Mouse (Mus musculus) limb, embryonic 11.5 days (tissue): ENCODE results near the gene Myh10. TPM values are rescaled to one million over a fixed set of nuclear protein-coding genes. Genes with fewer than 3 reads are reported as not detected.
A peak's percentile ranks its signal among the peaks of the same experiment; 100 is the strongest.
"Not testable (repeated sequence)": the region's sequence is repeated elsewhere in the genome, so short reads cannot be mapped to it uniquely, and the experiment has no call there.

Experiments used
- ATAC-seq: fragments of 200-750 bp; cut with Nextera tagmentation; 2 replicates; pipeline ENCODE4 v1.8.0; 2017; ENCODE audit warnings: low read depth; ENCODE audit not compliant: insufficient number of reproducible peaks, low FRiP score, low TSS enrichment
- DNase-seq: peaks from one replicate; pipeline ENCODE4 v3.0.0-alpha.2; 2015; ENCODE audit warnings: low spot score
- H3K27ac ChIP-seq: fragments of 300-500 bp; sonication (generic); replicated peaks from 2 replicates; pipeline ENCODE4 v1.5.1; 2014; ENCODE audit warnings: low read depth, mild to moderate bottlenecking, low read length
- H3K27me3 ChIP-seq: fragments of 300-500 bp; sonication (generic); 2 replicates; pipeline ENCODE4 v1.6.1; 2014; ENCODE audit warnings: mild to moderate bottlenecking, low read length, mixed read lengths; ENCODE audit not compliant: control insufficient read depth, insufficient read depth
- H3K36me3 ChIP-seq: fragments of 300-500 bp; sonication (generic); 2 replicates; pipeline ENCODE4 v1.6.1; 2014; ENCODE audit warnings: mild to moderate bottlenecking, low read length, moderate library complexity, mixed read lengths; ENCODE audit not compliant: control insufficient read depth, insufficient read depth
- H3K4me1 ChIP-seq: fragments of 300-500 bp; sonication (generic); 2 replicates; pipeline ENCODE4 v1.6.1; 2014; ENCODE audit warnings: low read length, mixed read lengths; ENCODE audit not compliant: control insufficient read depth, insufficient read depth
- H3K4me2 ChIP-seq: fragments of 300-500 bp; sonication (generic); 2 replicates; pipeline ENCODE4 v1.6.1; 2014; ENCODE audit warnings: low read depth, mild to moderate bottlenecking, moderate library complexity; ENCODE audit not compliant: severe bottlenecking
- H3K4me3 ChIP-seq: fragments of 300-500 bp; sonication (generic); 2 replicates; pipeline ENCODE4 v1.5.1; 2014; ENCODE audit warnings: low read depth, low read length
- H3K9ac ChIP-seq: fragments of 300-500 bp; sonication (generic); 2 replicates; pipeline ENCODE4 v1.6.1; 2014; ENCODE audit warnings: mild to moderate bottlenecking, low read length
- H3K9me3 ChIP-seq: fragments of 300-500 bp; sonication (generic); 2 replicates; pipeline ENCODE4 v1.6.1; 2016; ENCODE audit warnings: low read length; ENCODE audit not compliant: control insufficient read depth
- WGBS: fragments of 180-500 bp; shearing (Covaris S2); extraction: QIAGEN DNeasy Blood & Tissue Kit; methylation state at CpG from one replicate; pipeline ENCODE4 v1.1.7; 2014; 5-methylcytosine and 5-hydroxymethylcytosine counted together
- polyA plus RNA-seq: library from polyadenylated mRNA; unstranded; fragments of >200 nt; fragmentation: Nextera tagmentation; extraction: Ambion mirVana; gene quantifications from 2 replicates; pipeline ENCODE4 v1.2.1, GENCODE M21; 2014

Gene Myh10
- polyA plus RNA-seq, 1 experiment from 2014 or later, result 148 TPM

DNA sequence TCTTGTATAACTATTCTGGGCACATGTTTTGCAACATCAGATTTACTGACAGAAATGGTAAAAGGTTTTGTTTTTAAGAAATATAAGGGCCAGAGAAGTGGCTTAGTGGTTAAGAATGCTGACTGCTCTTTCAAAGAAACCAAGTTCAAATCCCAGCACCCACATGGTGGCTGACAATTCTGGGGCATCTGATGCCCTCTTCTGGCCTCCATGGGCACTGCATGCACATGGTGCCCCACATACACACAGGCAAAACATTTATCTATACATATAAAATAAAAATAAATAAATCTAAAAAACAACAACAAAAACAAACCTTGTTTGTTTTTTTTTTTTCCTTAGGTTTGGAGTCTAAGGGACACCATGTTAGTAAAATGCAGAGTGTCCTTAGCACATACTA is 32.8 kb downstream of the Myh10 start:
- Histone ChIP-seq H3K9ac (no peak overlapping the region), H3K4me3 (no peak overlapping the region), H3K27me3 (no peaks in the 10 kb centered on the region), H3K4me2 (no peak overlapping the region), H3K36me3 (peaks cover 14% of the 10 kb centered on the region; the same call in 1 of the 2 replicates), H3K27ac (no peak overlapping the region), H3K4me1 (peaks cover 3% of the 10 kb centered on the region; the same call in 1 of the 2 replicates), H3K9me3 (no peaks in the 10 kb centered on the region)
- ATAC-seq (no peak), DNase-seq (peak; percentile 49)

DNA sequence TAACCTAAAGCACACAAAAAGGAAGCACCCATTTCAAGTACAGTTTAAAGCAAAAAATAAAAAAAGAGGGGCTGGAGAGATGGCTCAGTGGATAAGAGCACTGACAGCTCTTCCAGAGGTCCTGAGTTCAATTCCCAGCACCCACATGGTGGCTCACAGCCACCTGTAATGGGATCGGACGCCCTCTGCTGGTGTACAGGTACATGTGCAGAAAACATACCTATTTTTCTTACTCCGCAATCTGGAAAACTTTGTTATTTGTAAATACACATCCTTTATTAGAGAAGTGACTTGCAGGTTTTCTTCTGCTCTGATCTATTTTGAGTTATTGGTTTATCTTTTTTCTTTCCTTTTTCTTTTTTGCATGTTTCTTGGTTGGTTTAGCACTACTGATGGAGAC is 37.3 kb downstream of the Myh10 start:
- ATAC-seq (no peak), DNase-seq (no peak)
- Histone ChIP-seq H3K4me1 (0 out of 2 replicates have a peak, but pooled peaks cover 5% of the 10 kb centered on the region), H3K4me3 (no peak overlapping the region), H3K9ac (no peak overlapping the region), H3K9me3 (no peaks in the 10 kb centered on the region), H3K27ac (no peak overlapping the region), H3K27me3 (no peaks in the 10 kb centered on the region), H3K4me2 (no peak overlapping the region), H3K36me3 (peaks cover 11% of the 10 kb centered on the region; the same call in 1 of the 2 replicates)
- WGBS, result 91% methylated on average over 3 of the region's 3 CpGs

GRCm38 (mm10) chr11:68730792-68731191 is 39.4 kb downstream of the Myh10 start:
- peaks cover 11% of the 10 kb centered on the region; the same call in 1 of the 2 replicates for H3K36me3 ChIP-seq
- DNase-seq, result no peak
- WGBS, result 76% methylated on average over 5 of the region's 5 CpGs
- H3K4me2 ChIP-seq, result no peak overlapping the region
- H3K27me3 ChIP-seq, result no peaks in the 10 kb centered on the region
- H3K9me3 ChIP-seq, result no peaks in the 10 kb centered on the region
- H3K27ac ChIP-seq, result no peak overlapping the region
- ATAC-seq, result no peak
- 0 out of 2 replicates have a peak, but pooled peaks cover 5% of the 10 kb centered on the region for H3K4me1 ChIP-seq
- no peak overlapping the region for H3K9ac ChIP-seq
- no peak overlapping the region for H3K4me3 ChIP-seq

DNA sequence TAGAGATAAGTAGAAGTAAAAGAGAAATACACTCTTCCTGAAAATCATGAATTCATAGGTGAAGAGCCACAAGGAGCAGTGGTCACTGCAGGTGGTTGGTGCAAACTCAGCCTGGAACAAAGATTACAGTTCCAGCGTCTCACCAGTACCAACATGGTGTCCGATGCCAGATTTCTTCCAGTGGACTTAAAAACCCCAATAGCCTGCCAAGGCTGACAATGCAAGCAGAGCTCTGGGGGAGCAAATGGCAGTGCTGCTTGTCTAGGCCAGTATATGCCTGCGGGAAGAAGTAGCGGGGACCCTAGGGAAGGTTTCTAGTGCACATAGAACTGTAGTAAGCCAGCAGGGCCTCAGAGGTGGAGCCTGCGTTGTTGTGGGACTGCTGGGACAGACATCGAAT is 40.7 kb downstream of the Myh10 start:
- H3K27ac ChIP-seq, result no peak overlapping the region
- 87% methylated on average over 6 of the region's 6 CpGs for WGBS

DNA sequence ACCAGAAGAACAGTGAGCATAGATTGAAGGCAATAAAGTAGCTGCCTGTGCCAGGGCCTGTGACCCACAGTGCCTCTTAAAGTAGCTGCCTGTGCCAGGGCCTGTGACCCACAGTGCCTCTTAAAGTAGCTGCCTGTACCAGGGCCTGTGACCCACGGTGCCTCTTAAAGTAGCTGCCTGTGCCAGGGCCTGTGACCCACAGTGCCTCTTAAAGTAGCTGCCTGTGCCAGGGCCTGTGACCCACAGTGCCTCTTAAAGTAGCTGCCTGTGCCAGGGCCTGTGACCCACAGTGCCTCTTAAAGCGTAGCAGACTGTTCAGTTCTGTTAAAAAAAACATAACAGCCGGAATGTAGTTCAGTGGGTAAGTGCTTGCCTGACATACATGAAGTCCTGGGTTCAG is 42.0 kb downstream of the Myh10 start:
- H3K36me3 ChIP-seq, ATAC-seq: not testable (repeated sequence)

More for the DNA sequence above, 40.7 kb downstream of the Myh10 start:
- no peak overlapping the region for H3K4me2 ChIP-seq
- no peaks in the 10 kb centered on the region for H3K27me3 ChIP-seq
- no peak for DNase-seq
- H3K36me3 ChIP-seq, result peaks cover 11% of the 10 kb centered on the region; the same call in 1 of the 2 replicates
- H3K4me3 ChIP-seq, result no peak overlapping the region
- no peak for ATAC-seq
- no peak overlapping the region for H3K9ac ChIP-seq
- 0 out of 2 replicates have a peak, but pooled peaks cover 2% of the 10 kb centered on the region for H3K4me1 ChIP-seq
- H3K9me3 ChIP-seq, result no peaks in the 10 kb centered on the region

DNA sequence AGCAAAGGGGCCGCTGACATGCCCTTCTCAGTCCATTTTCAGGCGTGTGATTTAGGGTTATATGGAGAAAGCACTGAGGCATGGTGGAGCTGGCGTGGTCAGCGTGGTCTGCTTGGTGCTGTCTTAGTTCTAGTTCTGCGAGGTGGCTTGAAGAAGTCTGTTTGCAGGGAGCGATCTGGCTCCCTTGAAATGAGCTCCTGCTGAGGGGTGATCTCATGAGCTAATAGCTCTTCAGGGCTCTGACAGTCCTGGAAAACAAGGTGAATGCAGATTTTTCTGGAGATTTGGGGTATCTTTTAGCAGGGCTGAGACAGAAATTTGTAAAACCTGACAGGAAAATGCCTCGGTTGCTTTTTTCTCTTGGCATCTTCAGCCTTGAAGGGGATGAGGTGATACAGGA is 48.1 kb downstream of the Myh10 start:
- Histone ChIP-seq H3K36me3 (peaks cover 2% of the 10 kb centered on the region; the same call in 1 of the 2 replicates), H3K27me3 (no peaks in the 10 kb centered on the region), H3K9me3 (no peaks in the 10 kb centered on the region), H3K4me1 (no peaks in the 10 kb centered on the region), H3K4me3 (no peak overlapping the region), H3K27ac (no peak overlapping the region), H3K9ac (no peak overlapping the region), H3K4me2 (no peak overlapping the region)
- ATAC-seq (no peak), DNase-seq (no peak)
- 94% methylated on average over 7 of the region's 7 CpGs for WGBS

More for the DNA sequence above, 42.0 kb downstream of the Myh10 start:
- H3K27me3 ChIP-seq, H3K4me3 ChIP-seq, H3K9me3 ChIP-seq, H3K9ac ChIP-seq, H3K4me2 ChIP-seq, H3K27ac ChIP-seq, H3K4me1 ChIP-seq, DNase-seq: not testable (repeated sequence)
- 97% methylated on average over 3 of the region's 3 CpGs for WGBS

DNA sequence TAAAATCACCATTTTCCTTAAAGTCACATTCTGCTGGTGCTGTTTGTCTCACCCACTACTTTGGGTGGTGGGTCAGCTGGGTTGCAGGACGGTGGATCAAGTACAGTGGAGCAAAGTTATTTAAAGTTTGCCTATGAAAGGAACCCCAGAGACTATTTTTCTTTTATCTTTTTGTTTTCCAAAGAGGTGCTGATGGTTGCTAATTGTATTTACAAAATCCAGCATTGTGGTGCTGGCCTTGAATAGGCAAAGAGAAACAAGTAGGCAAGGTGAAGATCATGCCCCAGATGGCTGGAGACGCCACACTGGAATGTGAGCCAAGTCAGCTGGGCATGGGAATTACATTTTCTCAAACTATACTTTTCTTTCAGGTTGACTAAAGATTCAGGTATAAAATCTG is 51.3 kb downstream of the Myh10 start:
- Histone ChIP-seq H3K27me3 (no peaks in the 10 kb centered on the region), H3K9ac (no peak overlapping the region), H3K4me3 (no peak overlapping the region), H3K36me3 (no peaks in the 10 kb centered on the region; the same call in 1 of the 2 replicates), H3K27ac (no peak overlapping the region), H3K9me3 (no peaks in the 10 kb centered on the region), H3K4me1 (no peaks in the 10 kb centered on the region), H3K4me2 (no peak overlapping the region)
- no peak for ATAC-seq
- no peak for DNase-seq
- WGBS, result 88% methylated on average over 2 of the region's 2 CpGs

GRCm38 (mm10) chr11:68744150-68744549 is 52.8 kb downstream of the Myh10 start:
- peaks cover 2% of the 10 kb centered on the region; the same call in 1 of the 2 replicates for H3K36me3 ChIP-seq
- H3K27ac ChIP-seq, result no peak overlapping the region
- H3K4me2 ChIP-seq, result no peak overlapping the region
- H3K9ac ChIP-seq, result no peak overlapping the region
- no peaks in the 10 kb centered on the region for H3K9me3 ChIP-seq
- no peaks in the 10 kb centered on the region for H3K27me3 ChIP-seq
- no peaks in the 10 kb centered on the region for H3K4me1 ChIP-seq
- DNase-seq, result no peak
- 63% methylated on average over 3 of the region's 3 CpGs for WGBS
- H3K4me3 ChIP-seq, result no peak overlapping the region
- ATAC-seq, result no peak
